8 mouse cellular contexts compared by ENCODE assay signal in the genomic region with DNA sequence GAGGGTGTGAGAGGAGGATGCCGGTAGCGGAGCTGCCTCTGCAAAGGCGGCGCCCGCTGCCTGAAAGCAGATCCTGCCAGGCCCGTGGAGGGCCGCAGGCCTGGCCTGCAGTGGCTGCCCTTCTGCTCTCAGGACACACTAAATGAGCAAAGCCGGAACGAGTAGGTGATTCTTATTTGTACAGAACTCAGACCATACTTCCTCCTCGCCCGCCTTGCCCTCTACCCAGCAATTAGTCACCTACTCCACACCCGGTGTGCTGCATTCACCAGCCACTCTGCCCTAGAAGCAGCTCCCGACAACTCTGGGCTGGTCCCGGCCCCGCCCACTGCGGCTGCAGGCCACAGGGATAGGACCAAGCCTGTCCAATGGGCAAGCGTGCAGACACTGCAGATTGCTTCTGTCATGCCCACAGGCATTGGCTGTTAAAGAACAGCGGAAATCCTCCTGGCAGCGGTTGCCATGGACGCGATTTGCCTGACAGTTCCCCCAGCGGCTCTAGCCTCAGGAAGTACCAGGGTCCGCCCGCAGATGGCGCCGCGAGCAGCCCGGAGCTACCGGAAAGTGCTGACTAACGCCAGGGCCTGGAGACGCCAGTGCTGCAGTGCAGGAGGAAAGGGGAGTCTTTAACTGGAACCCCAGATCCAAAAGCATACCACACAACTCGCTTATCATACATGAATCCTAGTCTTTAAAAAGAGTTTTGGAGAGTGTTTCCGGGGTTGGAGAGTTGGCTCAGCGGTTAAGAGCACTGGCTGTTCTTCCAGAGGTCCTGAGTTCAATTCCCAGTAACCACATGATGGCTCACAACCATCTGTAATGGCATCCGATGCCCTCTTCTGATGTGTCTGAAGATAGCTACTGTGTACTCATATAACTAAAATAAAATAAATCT. TPM values are rescaled to one million over a fixed set of nuclear protein-coding genes. Genes with fewer than 3 reads are reported as not detected.
A peak's percentile ranks its signal among the peaks of the same experiment; 100 is the strongest.
DNase-seq lines count a peak whose midpoint lies in the region; ATAC-seq and TF ChIP-seq lines count a peak whose summit lies in the region.

No protein-coding gene starts in this region.

- H3K4me3 ChIP-seq in bone marrow, adult 2 months (replicated peaks; ENCODE audit: control insufficient read depth, low read depth, low read length): peak overlapping the region; percentile 61
- peak overlapping the region; percentile 53 for H3K4me3 ChIP-seq in embryonic facial prominence, embryonic 15.5 days (replicated peaks)
- peak overlapping the region; percentile 43 for H3K4me3 ChIP-seq in limb, embryonic 14.5 days (replicated peaks; ENCODE audit: low read length)
- H3K4me3 ChIP-seq in midbrain, postnatal 0 days (ENCODE audit: low read depth, low read length): peak overlapping the region; percentile 32

- no peaks in the 10 kb centered on the region for H3K27me3 ChIP-seq in embryonic facial prominence, embryonic 15.5 days
- H3K27me3 ChIP-seq in limb, embryonic 14.5 days (ENCODE audit: control insufficient read depth, insufficient read depth, low read length): no peaks in the 10 kb centered on the region
- no peaks in the 10 kb centered on the region for H3K27me3 ChIP-seq in midbrain, postnatal 0 days (ENCODE audit: insufficient read depth, low read length)

- peak; percentile 99 for ATAC-seq in embryonic facial prominence, embryonic 15.5 days (ENCODE audit: insufficient number of reproducible peaks, low FRiP score, low TSS enrichment, low read depth)
- ATAC-seq in limb, embryonic 14.5 days (ENCODE audit: low FRiP score, low read depth): peak; percentile 98
- peak; percentile 99 for ATAC-seq in midbrain, postnatal 0 days (ENCODE audit: low FRiP score)

- H3K36me3 ChIP-seq in embryonic facial prominence, embryonic 15.5 days: peaks cover 7% of the 10 kb centered on the region; the same call in 1 of the 2 replicates
- peaks cover under 1% of the 10 kb centered on the region; the same call in 1 of the 2 replicates for H3K36me3 ChIP-seq in limb, embryonic 14.5 days (ENCODE audit: control insufficient read depth, insufficient read depth, low read length)
- peaks cover 25% of the 10 kb centered on the region for H3K36me3 ChIP-seq in midbrain, postnatal 0 days (ENCODE audit: insufficient read depth, low read length)

- TF ChIP-seq POLR2A in bone marrow, adult 2 months (IDR thresholded peaks at IDR 0.05; ENCODE audit: borderline replicate concordance, control insufficient read depth, low read depth, low read length): peak; percentile 81
- peak; percentile 87; the same call in 1 of the 2 replicates for TF ChIP-seq POLR2A in limb, embryonic 14.5 days (IDR thresholded peaks at IDR 0.05; ENCODE audit: borderline replicate concordance, extremely low read depth, insufficient read depth, insufficient read length)

- DNase-seq in 416B (ENCODE audit: low read depth): peak; percentile 99
- DNase-seq in heart, adult 8-10 months (ENCODE audit: low spot score): peak; percentile 100
- peak; percentile 100 for DNase-seq in kidney, adult 9 months
- DNase-seq in limb, embryonic 14.5 days (ENCODE audit: low spot score): peak; percentile 100
- DNase-seq in midbrain, postnatal 0 days (ENCODE audit: low spot score): peak; percentile 100
- peak; percentile 100 for DNase-seq in spleen, postnatal 14 days (ENCODE audit: low spot score in 2 of 2)

- 2% methylated on average over 35 of the region's 35 CpGs for WGBS in bone marrow, adult 2 months
- WGBS in embryonic facial prominence, embryonic 15.5 days: 1% methylated on average over 35 of the region's 35 CpGs
- 4% methylated on average over 35 of the region's 35 CpGs for WGBS in limb, embryonic 14.5 days
- WGBS in midbrain, postnatal 0 days: 2% methylated on average over 35 of the region's 35 CpGs

- H3K4me1 ChIP-seq in bone marrow, adult 2 months (ENCODE audit: control insufficient read depth, insufficient read depth, low read length): no peaks in the 10 kb centered on the region; the same call in 1 of the 2 replicates
- H3K4me1 ChIP-seq in embryonic facial prominence, embryonic 15.5 days: peaks cover 22% of the 10 kb centered on the region
- no peaks in the 10 kb centered on the region for H3K4me1 ChIP-seq in limb, embryonic 14.5 days (ENCODE audit: control insufficient read depth, insufficient read depth, low read length)
- peaks cover 8% of the 10 kb centered on the region; the same call in 1 of the 2 replicates for H3K4me1 ChIP-seq in midbrain, postnatal 0 days (ENCODE audit: insufficient read depth, low read length)

- peak overlapping the region; percentile 71 for H3K4me2 ChIP-seq in embryonic facial prominence, embryonic 15.5 days (replicated peaks)
- H3K4me2 ChIP-seq in limb, embryonic 14.5 days (replicated peaks; ENCODE audit: low read depth, low read length, severe bottlenecking): peak overlapping the region; percentile 70
- peak overlapping the region; percentile 64 for H3K4me2 ChIP-seq in midbrain, postnatal 0 days (ENCODE audit: low read depth, low read length, poor library complexity, severe bottlenecking)

- H3K9me3 ChIP-seq in embryonic facial prominence, embryonic 15.5 days (replicated peaks): no peaks in the 10 kb centered on the region
- H3K9me3 ChIP-seq in limb, embryonic 14.5 days (ENCODE audit: control insufficient read depth, low read length): no peaks in the 10 kb centered on the region
- no peaks in the 10 kb centered on the region for H3K9me3 ChIP-seq in midbrain, postnatal 0 days (ENCODE audit: low read length)

- peak; percentile 92 for TF ChIP-seq CTCF in bone marrow, adult 2 months (IDR thresholded peaks at IDR 0.05; ENCODE audit: control insufficient read depth, insufficient read depth, low read length)
- peak; percentile 97 for TF ChIP-seq CTCF in midbrain, postnatal 0 days (IDR thresholded peaks at IDR 0.05)

- H3K27ac ChIP-seq in bone marrow, adult 2 months (ENCODE audit: control insufficient read depth, insufficient read depth, low read depth, low read length, poor library complexity): peak overlapping the region; percentile 64
- H3K27ac ChIP-seq in embryonic facial prominence, embryonic 15.5 days (replicated peaks): peak overlapping the region; percentile 83
- no peak overlapping the region for H3K27ac ChIP-seq in limb, embryonic 14.5 days (replicated peaks; ENCODE audit: low read depth, low read length)
- peak overlapping the region; percentile 85 for H3K27ac ChIP-seq in midbrain, postnatal 0 days (ENCODE audit: low read depth, low read length)

- peak overlapping the region; percentile 35 for H3K9ac ChIP-seq in embryonic facial prominence, embryonic 15.5 days
- peak overlapping the region; percentile 50 for H3K9ac ChIP-seq in limb, embryonic 14.5 days (ENCODE audit: low read depth, low read length, severe bottlenecking)
- peak overlapping the region; percentile 63 for H3K9ac ChIP-seq in midbrain, postnatal 0 days (replicated peaks; ENCODE audit: low read length, poor library complexity, severe bottlenecking)

RNA-seq across cellular contexts. Expression of gene Rab35, which starts 21.2 kb away (rescaled TPM):
- 22.3 and 32.5 TPM in 2 replicates for polyA plus RNA-seq in bone marrow, adult 2 months (2011; ENCODE audit: insufficient read depth, insufficient read length, low replicate concordance, missing spikeins)
- 17.6 and 17.8 TPM in 2 replicates for polyA plus RNA-seq in embryonic facial prominence, embryonic 15.5 days (2015; fragmentation: Nextera tagmentation; extraction: Ambion mirVana)
- 10 to 100 TPM; 42.0 to 48.0 (median 44.0) TPM for total RNA-seq in heart, adult 8-10 months (2022)
- 62.6 and 65.2 TPM in 2 replicates for polyA plus RNA-seq in limb, embryonic 14.5 days (2012; rRNA removed)
- polyA plus RNA-seq in limb, embryonic 14.5 days (2014; fragmentation: Nextera tagmentation; extraction: Ambion mirVana): 19.8 and 22.4 TPM in 2 replicates
- 97.4 and 99.0 TPM in 2 replicates for total RNA-seq in midbrain, postnatal 0 days (2014; rRNA removed)
- polyA plus RNA-seq in midbrain, postnatal 0 days (2015; fragmentation: Nextera tagmentation; extraction: Ambion mirVana): 23.0 and 24.5 TPM in 2 replicates
